Mouse (Mus musculus) midbrain, embryonic 10.5 days (tissue): Measurements from ENCODE around the gene Spata21. TPM values are rescaled to one million over a fixed set of nuclear protein-coding genes. Genes with fewer than 3 reads are reported as not detected.

Source experiments
- DNase-seq: peaks from one replicate; pipeline ENCODE4 v3.0.0-alpha.2; 2017; ENCODE audit warnings: low spot score
- H3K27ac ChIP-seq: fragments of 300-500 bp; sonication (generic); replicated peaks from 2 replicates; pipeline ENCODE4 v1.5.1; 2016; ENCODE audit warnings: mild to moderate bottlenecking
- H3K27me3 ChIP-seq: fragments of 300-500 bp; sonication (generic); 2 replicates; pipeline ENCODE4 v1.6.1; 2016; ENCODE audit warnings: low read depth, mild to moderate bottlenecking; ENCODE audit not compliant: poor library complexity, severe bottlenecking
- H3K36me3 ChIP-seq: fragments of 300-500 bp; sonication (generic); 2 replicates; pipeline ENCODE4 v1.6.1; 2016; ENCODE audit warnings: mild to moderate bottlenecking, moderate library complexity
- H3K4me1 ChIP-seq: fragments of 300-500 bp; sonication (generic); 2 replicates; pipeline ENCODE4 v1.6.1; 2016
- H3K4me3 ChIP-seq: fragments of 300-500 bp; sonication (generic); 2 replicates; pipeline ENCODE4 v1.5.1; 2016; ENCODE audit warnings: mild to moderate bottlenecking, moderate library complexity
- H3K9me3 ChIP-seq: fragments of 300-500 bp; sonication (generic); replicated peaks from 2 replicates; pipeline ENCODE4 v1.6.1; 2016; ENCODE audit warnings: mild to moderate bottlenecking
- WGBS: fragments of 180-500 bp; shearing (Covaris S2); methylation state at CpG from one replicate; pipeline ENCODE4 v1.1.7; 2016; 5-methylcytosine and 5-hydroxymethylcytosine counted together
- polyA plus RNA-seq: library from polyadenylated mRNA; unstranded; fragments of >200 nt; fragmentation: Nextera tagmentation; extraction: Ambion mirVana; gene quantifications from 2 replicates; pipeline ENCODE4 v1.2.1, GENCODE M21; 2016

Gene Spata21
- polyA plus RNA-seq, 1 experiment from 2014 or later, result 0.20 TPM

GRCm38 (mm10) chr4:141064104-141064659, 24.0 kb upstream of the Spata21 start:
- no peak overlapping the region for H3K27ac ChIP-seq
- WGBS, result 76% methylated on average over 4 of the region's 4 CpGs
- H3K4me1 ChIP-seq, result peaks cover 30% of the 10 kb centered on the region
- no peak overlapping the region for H3K4me3 ChIP-seq
- no peak for DNase-seq
- peaks cover 38% of the 10 kb centered on the region for H3K36me3 ChIP-seq
- H3K9me3 ChIP-seq, result no peaks in the 10 kb centered on the region
- H3K27me3 ChIP-seq, result no peaks in the 10 kb centered on the region

- DNase-seq, result peak; percentile 81
- Histone ChIP-seq H3K36me3 (peaks cover 47% of the 10 kb centered on the region), H3K27ac (no peak overlapping the region), H3K4me1 (peaks cover 20% of the 10 kb centered on the region), H3K27me3 (no peaks in the 10 kb centered on the region), H3K9me3 (no peaks in the 10 kb centered on the region), H3K4me3 (no peak overlapping the region)
- 7% methylated on average over 8 of the region's 8 CpGs for WGBS
These were observed 23.0 kb upstream of the Spata21 start for GRCm38 (mm10) chr4:141065123-141065522.

- peaks cover 65% of the 10 kb centered on the region for H3K36me3 ChIP-seq
- WGBS, result 91% methylated on average over 12 of the region's 12 CpGs
- peaks cover 4% of the 10 kb centered on the region for H3K4me1 ChIP-seq
- H3K27ac ChIP-seq, result no peak overlapping the region
- no peak for DNase-seq
- no peaks in the 10 kb centered on the region for H3K9me3 ChIP-seq
- H3K4me3 ChIP-seq, result no peak overlapping the region
- H3K27me3 ChIP-seq, result no peaks in the 10 kb centered on the region
These were observed 21.2 kb upstream of the Spata21 start for GRCm38 (mm10) chr4:141066709-141067515.

GRCm38 (mm10) chr4:141067516-141068046, 20.6 kb upstream of the Spata21 start:
- Histone ChIP-seq H3K4me1 (peaks cover 4% of the 10 kb centered on the region), H3K4me3 (no peak overlapping the region), H3K27me3 (no peaks in the 10 kb centered on the region), H3K9me3 (no peaks in the 10 kb centered on the region), H3K27ac (no peak overlapping the region), H3K36me3 (peaks cover 72% of the 10 kb centered on the region)
- DNase-seq, result no peak
- 95% methylated on average over 9 of the region's 9 CpGs for WGBS

- no peak overlapping the region for H3K4me3 ChIP-seq
- no peaks in the 10 kb centered on the region for H3K9me3 ChIP-seq
- no peaks in the 10 kb centered on the region for H3K27me3 ChIP-seq
- no peak for DNase-seq
- WGBS, result 93% methylated on average over 8 of the region's 8 CpGs
- peaks cover 4% of the 10 kb centered on the region for H3K4me1 ChIP-seq
- H3K27ac ChIP-seq, result no peak overlapping the region
- peaks cover 83% of the 10 kb centered on the region for H3K36me3 ChIP-seq
These were observed 19.5 kb upstream of the Spata21 start for GRCm38 (mm10) chr4:141068655-141069054.

- Histone ChIP-seq H3K27me3 (no peaks in the 10 kb centered on the region), H3K27ac (no peak overlapping the region), H3K4me3 (no peak overlapping the region), H3K9me3 (no peaks in the 10 kb centered on the region), H3K4me1 (peaks cover 4% of the 10 kb centered on the region), H3K36me3 (peaks cover 93% of the 10 kb centered on the region)
- WGBS, result 68% methylated on average over 4 of the region's 4 CpGs
- peak; percentile 49 for DNase-seq
These were observed 18.4 kb upstream of the Spata21 start for GRCm38 (mm10) chr4:141069731-141070130.

GRCm38 (mm10) chr4:141072502-141072901, 15.6 kb upstream of the Spata21 start:
- Histone ChIP-seq H3K36me3 (peaks cover 86% of the 10 kb centered on the region), H3K27ac (no peak overlapping the region)

GRCm38 (mm10) chr4:141073661-141074060, 14.5 kb upstream of the Spata21 start:
- peaks cover 75% of the 10 kb centered on the region for H3K36me3 ChIP-seq
- 96% methylated on average over 9 of the region's 9 CpGs for WGBS
- H3K27me3 ChIP-seq, result no peaks in the 10 kb centered on the region
- no peaks in the 10 kb centered on the region for H3K9me3 ChIP-seq
- H3K4me1 ChIP-seq, result peaks cover 16% of the 10 kb centered on the region
- no peak overlapping the region for H3K4me3 ChIP-seq
- DNase-seq, result no peak
- H3K27ac ChIP-seq, result no peak overlapping the region

More at GRCm38 (mm10) chr4:141072502-141072901, 15.6 kb upstream of the Spata21 start:
- DNase-seq, result no peak
- Histone ChIP-seq H3K4me1 (peaks cover 13% of the 10 kb centered on the region), H3K9me3 (no peaks in the 10 kb centered on the region), H3K4me3 (no peak overlapping the region), H3K27me3 (no peaks in the 10 kb centered on the region)
- WGBS, result 98% methylated on average over 11 of the region's 11 CpGs

- Histone ChIP-seq H3K36me3 (peaks cover 70% of the 10 kb centered on the region), H3K27ac (no peak overlapping the region), H3K4me3 (no peak overlapping the region), H3K4me1 (peaks cover 16% of the 10 kb centered on the region), H3K9me3 (no peaks in the 10 kb centered on the region), H3K27me3 (no peaks in the 10 kb centered on the region)
- 96% methylated on average over 4 of the region's 4 CpGs for WGBS
- DNase-seq, result no peak
These were observed 14.0 kb upstream of the Spata21 start for GRCm38 (mm10) chr4:141074109-141074508.

GRCm38 (mm10) chr4:141076761-141077506, 11.2 kb upstream of the Spata21 start:
- Histone ChIP-seq H3K27me3 (no peaks in the 10 kb centered on the region), H3K27ac (0 out of 2 replicates have a peak overlapping the region, but pooled peaks have one; percentile 84), H3K36me3 (peaks cover 42% of the 10 kb centered on the region), H3K4me1 (peaks cover 16% of the 10 kb centered on the region), H3K4me3 (peak overlapping the region; percentile 98), H3K9me3 (no peaks in the 10 kb centered on the region)
- WGBS, result 84% methylated on average over 17 of the region's 17 CpGs
- DNase-seq, result no peak

- H3K9me3 ChIP-seq, result no peaks in the 10 kb centered on the region
- peaks cover 32% of the 10 kb centered on the region for H3K36me3 ChIP-seq
- DNase-seq, result peak; percentile 95
- peaks cover 16% of the 10 kb centered on the region for H3K4me1 ChIP-seq
- H3K27me3 ChIP-seq, result no peaks in the 10 kb centered on the region
- under 1% methylated on average over 67 of the region's 67 CpGs for WGBS
- peak within 1 kb of the TSS; percentile 98 for H3K4me3 ChIP-seq
- peak within 1 kb of the TSS; percentile 84 for H3K27ac ChIP-seq
These were observed 10.2 kb upstream of the Spata21 start, which contains the start of gene Necap2 for GRCm38 (mm10) chr4:141077681-141078509. Gene Necap2, minus strand, starts transcription at chr4:141078357.
